Mouse (Mus musculus) gastrocnemius, postnatal 10 days (tissue): ENCODE measurements around the gene Mrpl52. TPM values are rescaled to one million over a fixed set of nuclear protein-coding genes. Genes with fewer than 3 reads are reported as not detected.

Experiments
- DNase-seq: peaks from one replicate; pipeline ENCODE4 v3.0.0; 2021; ENCODE audit warnings: mixed read lengths
- long read RNA-seq, 2 experiments: library from polyadenylated mRNA; stranded (forward); transcript quantifications; one replicate each; pipeline ENCODE4 v2.0.0; 2021
- total RNA-seq, 2 experiments: library from RNA; stranded (reverse); gene quantifications; 2 replicates each; pipeline ENCODE4 v1.2.3; 2021

The Mrpl52 gene
- 100 to 1,000 TPM; 141 to 159 TPM for total RNA-seq
- long read RNA-seq, experiment 1, transcript Mrpl52-201 (5 exons, 418 nt), result major isoform, 55 of 69 reads
- long read RNA-seq, experiment 1, partial matches to known transcripts, result 0 of 69 reads
- long read RNA-seq, experiment 1, other reads (novel, unspliced or antisense), result 10 of 69 reads
- long read RNA-seq, experiment 2, transcript Mrpl52-201 (5 exons, 418 nt), result major isoform, 40 of 45 reads
- long read RNA-seq, experiment 2, partial matches to known transcripts, result 1 of 45 reads
- long read RNA-seq, experiment 2, other reads (novel, unspliced or antisense), result 1 of 45 reads

- peak; percentile 94 for DNase-seq
These were observed at the start of gene Mrpl52 for GRCm38 (mm10) chr14:54426689-54427398. TSS of gene Mrpl52 (plus strand) at chr14:54426909.

GRCm38 (mm10) chr14:54377166-54377565, 49.5 kb upstream of the Mrpl52 start:
- DNase-seq, result no peak

- DNase-seq, result no peak
These were observed 47.1 kb upstream of the Mrpl52 start for GRCm38 (mm10) chr14:54379571-54379970.

GRCm38 (mm10) chr14:54380616-54381015, 46.1 kb upstream of the Mrpl52 start:
- DNase-seq, result no peak

- no peak for DNase-seq
These were observed 44.9 kb upstream of the Mrpl52 start for GRCm38 (mm10) chr14:54381816-54382215.

- no peak for DNase-seq
These were observed 44.1 kb upstream of the Mrpl52 start for GRCm38 (mm10) chr14:54382641-54383040.

GRCm38 (mm10) chr14:54383355-54383771, 43.3 kb upstream of the Mrpl52 start:
- no peak for DNase-seq

- DNase-seq, result no peak
These were observed 42.3 kb upstream of the Mrpl52 start for GRCm38 (mm10) chr14:54384396-54384795.

- no peak for DNase-seq
These were observed 40.6 kb upstream of the Mrpl52 start for GRCm38 (mm10) chr14:54385968-54386618.

GRCm38 (mm10) chr14:54387546-54387945, 39.2 kb upstream of the Mrpl52 start:
- no peak for DNase-seq

GRCm38 (mm10) chr14:54390843-54391242, 35.9 kb upstream of the Mrpl52 start:
- DNase-seq, result no peak

- DNase-seq, result no peak
These were observed 32.9 kb upstream of the Mrpl52 start for GRCm38 (mm10) chr14:54393794-54394193.

- DNase-seq, result no peak
These were observed 32.4 kb upstream of the Mrpl52 start for GRCm38 (mm10) chr14:54394309-54394708.

- DNase-seq, result no peak
These were observed 30.0 kb upstream of the Mrpl52 start for GRCm38 (mm10) chr14:54396685-54397084.

- DNase-seq, result no peak
These were observed 28.7 kb upstream of the Mrpl52 start for GRCm38 (mm10) chr14:54397872-54398527.

GRCm38 (mm10) chr14:54398528-54398916, 28.2 kb upstream of the Mrpl52 start:
- DNase-seq, result no peak

- DNase-seq, result no peak
These were observed 27.8 kb upstream of the Mrpl52 start for GRCm38 (mm10) chr14:54398921-54399382.

- no peak for DNase-seq
These were observed 25.0 kb upstream of the Mrpl52 start for GRCm38 (mm10) chr14:54401723-54402122.

- no peak for DNase-seq
These were observed 18.2 kb upstream of the Mrpl52 start for GRCm38 (mm10) chr14:54408336-54409056.

GRCm38 (mm10) chr14:54409057-54409645, 17.6 kb upstream of the Mrpl52 start:
- DNase-seq, result no peak
